Mouse (Mus musculus) megakaryocyte, adult 5-6 weeks (primary cell): ENCODE data around the gene Aqp11. TPM values are rescaled to one million over a fixed set of nuclear protein-coding genes. Genes with fewer than 3 reads are reported as not detected.
A peak's percentile ranks its signal among the peaks of the same experiment; 100 is the strongest.

Experiments
- ATAC-seq: 2 replicates; pipeline ENCODE4 v1.8.0; 2016; ENCODE audit warnings: mild to moderate bottlenecking, inconsistent platforms; ENCODE audit not compliant: poor library complexity, severe bottlenecking
- total RNA-seq, 2 experiments: library from RNA; stranded (forward) in 1 of 2; stranded (reverse) in 1 of 2; fragments of 153-499, 151-499 nt in 1 of 2; fragments of 221-1000, 200-1000 nt in 1 of 2; gene quantifications; 2 replicates each; pipeline versions ENCODE4 v1.2.3 to v1.2.4; 2015 to 2017

Aqp11 gene
- total RNA-seq, 2 experiments from 2014 or later: 0.04 to 0.42 TPM

- peak; percentile 67 for ATAC-seq
Observed at GRCm38 (mm10) chr7:97748527-97749206, 10.6 kb upstream of the Aqp11 start.

GRCm38 (mm10) chr7:97747787-97748497, 9.9 kb upstream of the Aqp11 start:
- ATAC-seq: peak; percentile 72

- no peak for ATAC-seq
Observed at GRCm38 (mm10) chr7:97747176-97747707, 9.2 kb upstream of the Aqp11 start.

- peak; percentile 39 for ATAC-seq
Observed at GRCm38 (mm10) chr7:97745299-97745698, 7.2 kb upstream of the Aqp11 start.

GRCm38 (mm10) chr7:97741756-97742291, 3.7 kb upstream of the Aqp11 start:
- ATAC-seq: no peak

GRCm38 (mm10) chr7:97740948-97741347, 2.9 kb upstream of the Aqp11 start:
- peak; percentile 35 for ATAC-seq

- ATAC-seq: peak; percentile 6; the same call in 1 of the 2 replicates
Observed at GRCm38 (mm10) chr7:97737256-97737637, 842 bp downstream of the Aqp11 start.

GRCm38 (mm10) chr7:97735886-97736420, 2.1 kb downstream of the Aqp11 start:
- no peak for ATAC-seq

- no peak for ATAC-seq
Observed at GRCm38 (mm10) chr7:97735021-97735420, 3.1 kb downstream of the Aqp11 start.

- no peak for ATAC-seq
Observed at GRCm38 (mm10) chr7:97733606-97734005, 4.5 kb downstream of the Aqp11 start.

- no peak for ATAC-seq
Observed at GRCm38 (mm10) chr7:97730427-97730826, 7.7 kb downstream of the Aqp11 start.

- ATAC-seq: no peak
Observed at GRCm38 (mm10) chr7:97728666-97729614, 9.1 kb downstream of the Aqp11 start.

GRCm38 (mm10) chr7:97726778-97727177, 11.3 kb downstream of the Aqp11 start:
- no peak for ATAC-seq

GRCm38 (mm10) chr7:97726080-97726479, 12.0 kb downstream of the Aqp11 start:
- ATAC-seq: no peak

- no peak for ATAC-seq
Observed at GRCm38 (mm10) chr7:97725401-97725800, 12.7 kb downstream of the Aqp11 start.

GRCm38 (mm10) chr7:97723646-97724538, 14.2 kb downstream of the Aqp11 start:
- ATAC-seq: no peak

GRCm38 (mm10) chr7:97722278-97722918, 15.7 kb downstream of the Aqp11 start:
- ATAC-seq: no peak

GRCm38 (mm10) chr7:97720109-97720508, 18.0 kb downstream of the Aqp11 start:
- no peak for ATAC-seq

GRCm38 (mm10) chr7:97719078-97719477, 19.0 kb downstream of the Aqp11 start:
- ATAC-seq: no peak
